Mouse (Mus musculus): ENCODE results near the gene Ube3c. TPM values are rescaled to one million over a fixed set of nuclear protein-coding genes. Genes with fewer than 3 reads are reported as not detected.

The Ube3c gene
- total RNA-seq, 2 experiments from 2014 or later, result 77.2 to 82.0 TPM

Other genes with a start within 250 kb of the Ube3c start
- 10 to 100 TPM; 35.4 to 36.7 TPM for gene Lmbr1, start 190.9 kb upstream of the Ube3c start, total RNA-seq (2021)
- 10 to 100 TPM; 20.3 to 20.9 TPM for gene Nom1, start 134.6 kb upstream of the Ube3c start, total RNA-seq (2021)
- gene Mnx1, start 90.8 kb upstream of the Ube3c start, total RNA-seq (2021), result not detected
- 100 to 1,000 TPM; 174 to 187 TPM for gene Dnajb6, start 166.4 kb downstream of the Ube3c start, total RNA-seq (2021)
- gene Gm5129, start 166.7 kb downstream of the Ube3c start, total RNA-seq (2021), result not detected